Mouse (Mus musculus): Measurements from ENCODE around the gene Sumo1. TPM values are rescaled to one million over a fixed set of nuclear protein-coding genes. Genes with fewer than 3 reads are reported as not detected.
A peak's percentile ranks its signal among the peaks of the same experiment; 100 is the strongest.
"Not testable (repeated sequence)": the region's sequence is repeated elsewhere in the genome, so short reads cannot be mapped to it uniquely, and the experiment has no call there.

Sumo1 gene
- polyA plus RNA-seq, 1 experiment from 2014 or later = 375 TPM

- H3K9ac ChIP-seq (replicated peaks; ENCODE audit: low read length) = no peak overlapping the region
- 87% methylated on average over 3 of the region's 3 CpGs for WGBS
Measured at GRCm38 (mm10) chr1:59638371-59638770, 32.3 kb downstream of the Sumo1 start.

GRCm38 (mm10) chr1:59636349-59636748 lies 34.3 kb downstream of the Sumo1 start:
- Histone ChIP-seq H3K9me3 (ENCODE audit: low read length) (no peaks in the 10 kb centered on the region), H3K4me2 (replicated peaks; ENCODE audit: low read depth, low read length) (no peak overlapping the region), H3K27ac (ENCODE audit: low read length) (no peak overlapping the region), H3K4me3 (ENCODE audit: low read length) (no peak overlapping the region), H3K27me3 (ENCODE audit: insufficient read depth, low read length) (no peaks in the 10 kb centered on the region), H3K4me1 (ENCODE audit: insufficient read depth, low read length) (peaks cover 3% of the 10 kb centered on the region; the same call in 1 of the 2 replicates), H3K9ac (replicated peaks; ENCODE audit: low read length) (no peak overlapping the region), H3K36me3 (ENCODE audit: insufficient read depth, low read length) (no peaks in the 10 kb centered on the region)
- 89% methylated on average over 1 of the region's 1 CpGs for WGBS
- no peak for ATAC-seq (ENCODE audit: low FRiP score, low TSS enrichment)

More at GRCm38 (mm10) chr1:59638371-59638770, 32.3 kb downstream of the Sumo1 start:
- Histone ChIP-seq H3K36me3 (ENCODE audit: insufficient read depth, low read length) (peaks cover 8% of the 10 kb centered on the region), H3K27me3 (ENCODE audit: insufficient read depth, low read length) (no peaks in the 10 kb centered on the region), H3K9me3 (ENCODE audit: low read length) (no peaks in the 10 kb centered on the region), H3K27ac (ENCODE audit: low read length) (no peak overlapping the region), H3K4me3 (ENCODE audit: low read length) (no peak overlapping the region), H3K4me1 (ENCODE audit: insufficient read depth, low read length) (no peaks in the 10 kb centered on the region), H3K4me2 (replicated peaks; ENCODE audit: low read depth, low read length) (no peak overlapping the region)
- ATAC-seq (ENCODE audit: low FRiP score, low TSS enrichment) = no peak

GRCm38 (mm10) chr1:59633056-59633455 lies 37.6 kb downstream of the Sumo1 start:
- Histone ChIP-seq H3K9ac (replicated peaks; ENCODE audit: low read length) (0 out of 2 replicates have a peak overlapping the region, but pooled peaks have one; percentile 15), H3K9me3 (ENCODE audit: low read length) (no peaks in the 10 kb centered on the region), H3K4me3 (ENCODE audit: low read length) (no peak overlapping the region), H3K4me2 (replicated peaks; ENCODE audit: low read depth, low read length) (peak overlapping the region; percentile 7; the same call in 1 of the 2 replicates), H3K27me3 (ENCODE audit: insufficient read depth, low read length) (no peaks in the 10 kb centered on the region), H3K4me1 (ENCODE audit: insufficient read depth, low read length) (peaks cover 3% of the 10 kb centered on the region; the same call in 1 of the 2 replicates), H3K36me3 (ENCODE audit: insufficient read depth, low read length) (no peaks in the 10 kb centered on the region), H3K27ac (ENCODE audit: low read length) (no peak overlapping the region)
- ATAC-seq (ENCODE audit: low FRiP score, low TSS enrichment) = no peak
- 16% methylated on average over 6 of the region's 6 CpGs for WGBS

GRCm38 (mm10) chr1:59631986-59632659 lies 38.5 kb downstream of the Sumo1 start:
- H3K36me3 ChIP-seq (ENCODE audit: insufficient read depth, low read length) = no peaks in the 10 kb centered on the region
- H3K4me2 ChIP-seq (replicated peaks; ENCODE audit: low read depth, low read length) = no peak overlapping the region
- WGBS = 81% methylated on average over 5 of the region's 5 CpGs
- H3K27me3 ChIP-seq (ENCODE audit: insufficient read depth, low read length) = no peaks in the 10 kb centered on the region
- no peak overlapping the region for H3K9ac ChIP-seq (replicated peaks; ENCODE audit: low read length)
- no peak for ATAC-seq (ENCODE audit: low FRiP score, low TSS enrichment)
- no peak overlapping the region for H3K4me3 ChIP-seq (ENCODE audit: low read length)
- H3K27ac ChIP-seq (ENCODE audit: low read length) = no peak overlapping the region
- H3K4me1 ChIP-seq (ENCODE audit: insufficient read depth, low read length) = peaks cover 3% of the 10 kb centered on the region; the same call in 1 of the 2 replicates
- H3K9me3 ChIP-seq (ENCODE audit: low read length) = no peaks in the 10 kb centered on the region

- 83% methylated on average over 6 of the region's 6 CpGs for WGBS
Measured at GRCm38 (mm10) chr1:59630356-59630755, 40.3 kb downstream of the Sumo1 start.

GRCm38 (mm10) chr1:59629194-59629593 lies 41.4 kb downstream of the Sumo1 start:
- 46% methylated on average over 6 of the region's 6 CpGs for WGBS
- Histone ChIP-seq H3K4me1 (ENCODE audit: insufficient read depth, low read length) (peaks cover 3% of the 10 kb centered on the region; the same call in 1 of the 2 replicates), H3K36me3 (ENCODE audit: insufficient read depth, low read length) (no peaks in the 10 kb centered on the region), H3K27ac (ENCODE audit: low read length) (no peak overlapping the region), H3K4me2 (replicated peaks; ENCODE audit: low read depth, low read length) (no peak overlapping the region), H3K9me3 (ENCODE audit: low read length) (no peaks in the 10 kb centered on the region), H3K9ac (replicated peaks; ENCODE audit: low read length) (no peak overlapping the region), H3K27me3 (ENCODE audit: insufficient read depth, low read length) (no peaks in the 10 kb centered on the region), H3K4me3 (ENCODE audit: low read length) (no peak overlapping the region)
- ATAC-seq (ENCODE audit: low FRiP score, low TSS enrichment) = no peak

More at GRCm38 (mm10) chr1:59630356-59630755, 40.3 kb downstream of the Sumo1 start:
- not testable (repeated sequence) for ATAC-seq (ENCODE audit: low FRiP score, low TSS enrichment); H3K36me3 ChIP-seq (ENCODE audit: insufficient read depth, low read length); H3K27ac ChIP-seq (ENCODE audit: low read length); H3K4me3 ChIP-seq (ENCODE audit: low read length); H3K4me1 ChIP-seq (ENCODE audit: insufficient read depth, low read length); H3K9me3 ChIP-seq (ENCODE audit: low read length); H3K9ac ChIP-seq (replicated peaks; ENCODE audit: low read length); H3K4me2 ChIP-seq (replicated peaks; ENCODE audit: low read depth, low read length); H3K27me3 ChIP-seq (ENCODE audit: insufficient read depth, low read length)

- WGBS = 85% methylated on average over 5 of the region's 5 CpGs
- no peaks in the 10 kb centered on the region for H3K9me3 ChIP-seq (ENCODE audit: low read length)
- no peak for ATAC-seq (ENCODE audit: low FRiP score, low TSS enrichment)
Measured at GRCm38 (mm10) chr1:59625410-59625809, 45.2 kb downstream of the Sumo1 start.

GRCm38 (mm10) chr1:59623325-59624017 lies 47.2 kb downstream of the Sumo1 start:
- no peak overlapping the region for H3K27ac ChIP-seq (ENCODE audit: low read length)
- no peaks in the 10 kb centered on the region for H3K36me3 ChIP-seq (ENCODE audit: insufficient read depth, low read length)
- WGBS = 32% methylated on average over 5 of the region's 5 CpGs
- ATAC-seq (ENCODE audit: low FRiP score, low TSS enrichment) = peak; percentile 89
- no peak overlapping the region for H3K4me2 ChIP-seq (replicated peaks; ENCODE audit: low read depth, low read length)
- no peak overlapping the region for H3K9ac ChIP-seq (replicated peaks; ENCODE audit: low read length)
- no peaks in the 10 kb centered on the region for H3K9me3 ChIP-seq (ENCODE audit: low read length)
- H3K4me1 ChIP-seq (ENCODE audit: insufficient read depth, low read length) = no peaks in the 10 kb centered on the region
- H3K27me3 ChIP-seq (ENCODE audit: insufficient read depth, low read length) = no peaks in the 10 kb centered on the region
- no peak overlapping the region for H3K4me3 ChIP-seq (ENCODE audit: low read length)

More at GRCm38 (mm10) chr1:59625410-59625809, 45.2 kb downstream of the Sumo1 start:
- Histone ChIP-seq H3K4me1 (ENCODE audit: insufficient read depth, low read length) (no peaks in the 10 kb centered on the region), H3K9ac (replicated peaks; ENCODE audit: low read length) (no peak overlapping the region), H3K4me3 (ENCODE audit: low read length) (no peak overlapping the region), H3K4me2 (replicated peaks; ENCODE audit: low read depth, low read length) (no peak overlapping the region), H3K27ac (ENCODE audit: low read length) (no peak overlapping the region), H3K36me3 (ENCODE audit: insufficient read depth, low read length) (no peaks in the 10 kb centered on the region), H3K27me3 (ENCODE audit: insufficient read depth, low read length) (no peaks in the 10 kb centered on the region)

GRCm38 (mm10) chr1:59619201-59619600 lies 51.4 kb downstream of the Sumo1 start:
- Histone ChIP-seq H3K9ac (replicated peaks; ENCODE audit: low read length) (no peak overlapping the region), H3K36me3 (ENCODE audit: insufficient read depth, low read length) (no peaks in the 10 kb centered on the region), H3K27ac (ENCODE audit: low read length) (no peak overlapping the region), H3K4me2 (replicated peaks; ENCODE audit: low read depth, low read length) (no peak overlapping the region), H3K9me3 (ENCODE audit: low read length) (no peaks in the 10 kb centered on the region), H3K4me1 (ENCODE audit: insufficient read depth, low read length) (no peaks in the 10 kb centered on the region), H3K4me3 (ENCODE audit: low read length) (no peak overlapping the region), H3K27me3 (ENCODE audit: insufficient read depth, low read length) (no peaks in the 10 kb centered on the region)
- WGBS = 88% methylated on average over 10 of the region's 10 CpGs
- ATAC-seq (ENCODE audit: low FRiP score, low TSS enrichment) = no peak

GRCm38 (mm10) chr1:59615021-59615420 lies 55.6 kb downstream of the Sumo1 start:
- Histone ChIP-seq H3K9me3 (ENCODE audit: low read length) (no peaks in the 10 kb centered on the region), H3K4me1 (ENCODE audit: insufficient read depth, low read length) (no peaks in the 10 kb centered on the region; the same call in none of the 2 replicates), H3K36me3 (ENCODE audit: insufficient read depth, low read length) (no peaks in the 10 kb centered on the region), H3K27me3 (ENCODE audit: insufficient read depth, low read length) (no peaks in the 10 kb centered on the region), H3K27ac (ENCODE audit: low read length) (no peak overlapping the region), H3K4me3 (ENCODE audit: low read length) (no peak overlapping the region), H3K4me2 (replicated peaks; ENCODE audit: low read depth, low read length) (no peak overlapping the region), H3K9ac (replicated peaks; ENCODE audit: low read length) (no peak overlapping the region)
- WGBS = 87% methylated on average over 2 of the region's 2 CpGs
- ATAC-seq (ENCODE audit: low FRiP score, low TSS enrichment) = no peak

Measured in kidney, embryonic 16.5 days (tissue).